Mouse (Mus musculus) cerebellum, adult 11 months (tissue): ENCODE measurements around the gene Itgbl1.
"Not testable (repeated sequence)": the region's sequence is repeated elsewhere in the genome, so short reads cannot be mapped to it uniquely, and the experiment has no call there.

Experiments used
- DNase-seq: peaks from one replicate; pipeline ENCODE4 v3.0.0; 2022

Itgbl1 gene

DNA sequence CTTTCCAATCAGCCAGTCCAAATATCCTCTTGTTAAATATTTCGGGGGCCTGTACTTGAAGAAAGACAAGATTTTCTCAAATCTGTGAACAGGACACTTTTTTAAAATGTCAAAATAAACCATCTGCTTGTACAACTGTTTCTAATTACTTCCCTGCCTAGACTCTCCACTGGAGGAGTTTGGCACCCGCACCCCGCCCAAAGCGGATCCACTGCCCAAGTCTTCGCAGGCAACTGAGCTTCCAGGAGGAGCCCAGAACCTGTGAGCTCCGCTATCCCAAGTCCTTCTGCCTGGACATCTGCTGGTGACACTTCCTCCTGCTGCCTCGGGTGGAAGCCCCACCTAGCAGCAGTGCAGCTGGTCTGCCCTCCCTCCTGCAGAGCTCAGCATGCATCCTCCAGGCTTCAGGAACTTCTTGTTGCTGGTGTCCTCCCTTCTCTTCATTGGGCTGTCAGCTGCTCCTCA lies at the start of gene Itgbl1:
Itgbl1 (plus strand) TSS at position 51 of the 465 bp plus-strand sequence.
- peak; percentile 38 for DNase-seq

DNA sequence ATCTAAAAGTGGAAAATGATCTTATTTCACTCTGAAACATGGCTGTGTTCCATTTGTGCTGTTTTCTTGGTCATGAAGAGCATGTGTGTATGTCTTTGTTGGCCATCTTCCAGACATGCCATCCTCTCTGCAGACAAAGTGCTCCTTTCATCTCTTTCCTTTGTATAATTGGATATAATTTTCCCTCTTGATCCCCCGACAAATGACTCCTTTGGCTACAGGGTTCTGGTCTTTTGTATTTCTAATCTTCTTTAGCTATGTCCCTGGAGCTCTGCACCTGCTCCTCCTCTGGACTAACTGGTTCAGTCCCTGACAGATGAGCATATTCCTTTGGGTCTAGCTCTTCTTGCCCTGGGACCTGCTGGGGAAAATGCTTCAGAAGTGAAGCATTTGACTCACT lies 36.8 kb upstream of the Itgbl1 start:
- no peak for DNase-seq

DNA sequence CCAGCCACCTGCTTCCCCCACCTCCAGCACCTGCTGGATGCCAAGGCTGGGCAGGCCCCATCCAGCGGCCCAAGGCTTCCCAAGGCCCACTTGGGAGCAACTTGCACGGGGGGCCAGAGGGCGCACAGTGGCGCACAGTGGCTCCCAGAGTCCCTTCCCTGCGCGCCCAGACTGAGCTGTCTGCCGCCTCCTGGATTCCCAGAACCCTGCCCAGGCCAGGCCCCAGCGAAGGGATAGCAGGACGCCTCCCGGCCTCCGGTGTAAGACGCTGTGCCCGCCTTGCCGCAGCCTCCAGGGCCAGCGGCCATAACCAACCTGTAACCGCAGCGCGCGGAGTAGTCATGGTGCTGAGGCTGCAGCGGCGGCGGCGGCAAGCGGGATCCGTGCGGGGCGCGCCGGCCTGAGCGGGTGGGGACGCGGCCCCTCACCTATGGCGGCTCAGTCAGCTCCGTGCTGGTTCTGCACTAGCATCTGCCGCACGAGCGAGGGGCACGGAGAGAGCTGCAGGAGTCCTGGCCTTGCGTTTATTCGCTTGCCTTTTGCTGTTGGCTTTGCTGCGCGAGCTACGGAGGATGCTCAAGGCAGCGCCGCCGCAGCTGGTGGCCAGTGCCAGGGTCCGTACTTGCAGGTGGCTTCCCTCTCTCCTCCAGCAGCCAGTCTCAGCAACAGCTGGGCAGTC lies 33.1 kb upstream of the Itgbl1 start, which contains the start of gene Nalcn:
Nalcn (minus strand) TSS at position 644 of the 679 bp plus-strand sequence.
- DNase-seq, result peak; percentile 65

DNA sequence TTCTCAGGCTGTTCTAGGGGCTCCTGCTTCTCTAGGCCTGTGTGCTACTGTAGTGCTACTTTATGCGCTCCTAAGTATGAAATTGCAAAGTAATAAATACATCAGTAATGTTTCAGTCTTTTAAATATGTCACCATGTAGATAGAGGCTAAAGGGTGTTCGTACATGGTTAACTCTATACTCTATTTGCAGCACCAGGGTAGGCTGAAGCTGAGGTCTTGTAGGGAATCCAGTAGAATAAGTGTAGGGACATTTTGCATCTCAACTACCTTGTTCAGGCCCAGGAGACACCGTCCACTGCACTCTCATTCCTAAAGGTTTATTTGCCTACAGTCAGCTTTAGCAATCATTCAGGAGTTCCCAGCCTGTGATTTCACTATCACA lies 32.6 kb upstream of the Itgbl1 start:
- DNase-seq, result no peak

DNA sequence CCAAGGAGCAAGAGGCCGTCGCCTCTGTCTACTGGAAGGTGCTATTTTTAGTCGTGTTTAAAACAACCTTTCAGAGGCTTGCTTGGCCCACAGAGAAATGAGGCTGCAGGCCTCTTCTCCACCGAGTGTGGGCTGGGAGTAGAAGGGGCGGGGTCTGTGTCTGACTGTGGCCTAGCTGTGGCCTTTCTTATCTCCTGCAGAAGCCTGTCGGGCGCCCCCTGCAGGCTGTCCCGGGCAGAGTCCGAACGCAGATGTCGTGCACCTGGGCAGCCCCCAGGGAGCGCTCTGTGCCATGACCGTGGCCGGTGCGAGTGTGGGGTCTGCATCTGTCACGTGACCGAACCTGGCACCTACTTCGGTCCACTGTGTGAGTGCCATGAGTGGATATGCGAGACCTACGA lies 1.3 kb downstream of the Itgbl1 start:
- peak; percentile 32 for DNase-seq

DNA sequence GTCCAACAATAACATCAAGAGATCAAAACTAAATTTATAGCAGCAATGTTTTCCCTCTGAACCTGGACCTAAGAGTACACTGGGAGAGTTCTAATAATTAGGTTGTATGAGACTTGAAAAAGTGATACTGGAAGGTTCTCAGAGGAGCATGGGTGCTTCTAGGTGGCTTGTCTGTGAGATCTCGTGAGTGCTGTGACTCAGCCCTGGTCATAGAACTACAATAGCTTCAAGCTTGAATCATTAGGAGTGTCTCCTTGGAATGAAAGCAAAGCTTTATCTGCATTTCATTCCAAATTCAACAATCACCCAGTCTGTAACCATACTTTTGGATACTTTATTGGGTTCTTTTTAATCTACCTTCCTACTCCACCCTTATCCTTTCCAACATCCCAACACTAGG lies 2.6 kb downstream of the Itgbl1 start:
- no peak for DNase-seq

DNA sequence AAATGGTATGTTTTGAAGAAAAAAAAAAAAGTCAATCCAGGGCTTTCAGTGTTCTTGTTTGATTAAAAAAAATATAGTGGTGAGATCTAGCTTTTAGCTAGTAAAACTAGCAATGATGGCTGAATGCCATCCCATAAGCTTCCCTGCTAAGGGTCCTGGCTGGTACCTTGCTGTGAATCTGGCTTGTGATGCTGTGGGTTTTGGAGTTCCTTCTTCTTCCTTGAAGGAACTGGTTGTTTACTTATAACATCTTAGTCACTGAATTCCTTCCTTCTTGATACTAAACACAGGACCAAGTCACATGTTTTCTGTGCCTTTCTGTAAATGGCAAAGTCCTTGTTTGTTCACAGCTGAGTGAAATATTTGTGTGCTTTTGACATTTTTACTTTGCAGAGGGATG lies 3.4 kb downstream of the Itgbl1 start:
- DNase-seq, result no peak

DNA sequence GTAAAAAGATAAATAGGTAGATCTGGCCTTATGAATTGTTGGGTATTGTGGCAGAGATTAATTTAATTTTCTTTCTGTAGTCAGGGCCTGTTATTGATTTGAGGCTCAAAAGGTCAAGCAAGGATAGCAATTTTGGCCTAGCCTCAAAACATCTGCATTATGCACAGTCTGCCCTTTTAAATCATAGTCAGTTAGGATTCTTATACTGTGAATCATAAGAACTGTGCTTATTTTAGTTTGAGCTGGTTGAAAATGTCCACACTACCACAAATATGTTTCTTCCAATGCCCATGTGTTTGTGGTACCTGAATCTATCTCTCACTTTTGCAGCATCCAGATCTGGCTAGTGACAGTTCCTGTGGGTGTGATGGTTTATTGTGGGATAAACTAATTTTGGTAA lies 4.7 kb downstream of the Itgbl1 start:
- no peak for DNase-seq

DNA sequence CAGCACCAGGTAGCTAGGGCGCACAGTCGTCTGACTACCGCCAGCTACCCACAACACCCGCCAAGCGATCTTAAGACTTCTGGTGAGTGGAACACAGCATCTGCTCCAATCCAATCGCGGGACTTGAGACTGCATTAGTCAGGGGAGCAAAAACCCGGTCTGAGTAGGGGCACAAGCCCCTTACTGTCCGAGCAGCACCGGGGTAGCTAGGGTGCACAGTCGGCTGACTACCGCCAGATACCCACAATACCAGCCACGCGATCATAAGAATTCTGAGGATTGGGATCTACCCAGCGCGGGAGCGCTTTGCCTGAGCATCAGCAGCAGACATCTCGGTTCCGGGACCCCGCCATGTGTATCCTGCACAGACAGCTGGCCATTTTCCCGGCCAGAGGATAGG lies 11.3 kb downstream of the Itgbl1 start:
- not testable (repeated sequence) for DNase-seq

DNA sequence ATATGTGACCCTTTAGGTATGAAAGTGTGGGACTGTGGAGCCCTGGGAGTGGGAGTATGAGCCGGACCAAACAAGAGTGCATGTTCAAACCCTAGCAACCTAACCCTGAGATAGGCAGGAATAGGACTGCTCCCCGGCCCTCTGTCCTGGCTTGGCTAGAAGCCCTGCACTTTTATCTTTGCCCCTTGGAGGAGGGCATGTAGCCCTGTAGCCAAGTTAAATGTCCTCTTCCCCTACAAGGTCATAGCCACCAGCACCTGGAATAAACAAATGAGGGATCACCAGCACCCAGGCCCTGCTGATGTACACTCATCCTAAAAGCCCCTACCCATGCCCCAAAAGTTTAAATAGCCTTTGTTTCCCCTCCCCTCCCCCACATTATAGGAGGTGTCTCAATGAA lies 18.3 kb downstream of the Itgbl1 start:
- no peak for DNase-seq

DNA sequence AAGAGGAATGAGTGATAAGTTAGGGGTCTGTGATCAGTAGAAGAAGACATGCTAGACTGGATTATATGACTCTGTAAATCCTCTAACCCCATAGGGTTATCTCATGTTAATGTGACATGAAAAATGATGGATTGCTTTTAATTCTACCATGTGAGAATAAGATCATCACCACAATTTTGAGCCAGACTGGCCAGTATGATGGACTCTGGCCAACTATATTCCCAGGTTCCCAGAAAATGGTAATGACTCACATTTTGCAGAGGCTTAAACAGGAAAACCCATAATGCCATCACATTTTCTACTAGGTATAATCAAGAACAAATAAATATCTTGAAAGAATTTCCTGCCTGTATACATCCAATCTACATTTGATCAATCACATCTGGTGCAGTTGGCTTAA lies 55.0 kb downstream of the Itgbl1 start:
- DNase-seq, result no peak

DNA sequence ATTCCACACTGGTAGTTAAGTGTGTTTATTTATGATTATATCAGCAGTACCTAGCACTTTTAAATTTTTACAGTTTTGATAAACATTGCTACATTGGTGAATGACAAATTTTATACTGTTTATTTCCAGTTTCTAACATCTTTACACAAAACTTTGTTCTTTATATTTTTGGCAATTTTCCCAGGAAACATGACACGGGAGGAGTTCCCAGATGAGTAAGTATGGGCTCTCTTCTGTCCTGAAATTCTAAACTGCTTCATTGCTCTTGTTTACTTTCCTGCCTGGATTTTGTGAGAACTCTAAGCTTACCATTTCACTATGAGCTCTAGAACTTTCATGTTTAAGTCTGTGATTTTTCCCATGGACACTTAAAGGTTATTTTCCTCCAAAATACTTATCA lies 82.3 kb downstream of the Itgbl1 start:
- no peak for DNase-seq

DNA sequence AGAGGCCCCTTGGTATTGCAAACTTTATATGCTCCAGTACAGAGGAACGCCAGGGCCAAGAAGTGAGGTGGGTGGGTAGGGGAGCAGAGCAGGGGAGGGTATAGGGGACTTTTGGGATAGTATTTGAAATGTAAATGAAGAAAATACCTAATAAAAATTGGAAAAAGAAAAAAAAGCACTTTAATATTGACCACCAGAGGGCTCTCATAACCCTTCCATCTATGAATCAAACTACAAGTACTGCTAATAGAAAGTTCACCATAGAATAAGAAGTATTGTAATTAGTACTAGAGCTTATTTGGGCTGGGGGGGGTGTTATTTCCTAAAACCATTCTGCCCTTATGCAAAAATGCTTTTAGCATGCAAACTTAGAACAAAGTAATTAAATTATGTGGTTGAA lies 91.2 kb downstream of the Itgbl1 start:
- no peak for DNase-seq

DNA sequence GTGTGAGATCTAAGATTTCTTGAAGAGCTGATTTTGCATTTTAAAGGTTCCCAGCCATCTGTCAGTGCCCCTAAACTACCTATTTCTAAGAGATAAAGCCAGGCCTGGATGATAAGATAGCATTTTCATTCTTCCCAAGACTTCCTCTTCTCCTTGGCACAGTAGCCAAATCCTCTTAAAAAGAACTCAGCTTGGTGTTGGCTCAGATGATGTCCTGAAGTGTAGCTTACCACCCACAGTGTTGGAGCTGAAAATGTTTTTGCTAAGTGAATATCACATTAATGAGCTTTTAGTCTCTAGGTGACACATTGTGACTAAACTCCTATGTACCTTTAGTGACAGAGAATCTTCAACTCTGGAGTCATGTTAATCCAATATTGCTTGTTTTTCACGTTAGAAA lies 99.8 kb downstream of the Itgbl1 start:
- DNase-seq, result no peak

DNA sequence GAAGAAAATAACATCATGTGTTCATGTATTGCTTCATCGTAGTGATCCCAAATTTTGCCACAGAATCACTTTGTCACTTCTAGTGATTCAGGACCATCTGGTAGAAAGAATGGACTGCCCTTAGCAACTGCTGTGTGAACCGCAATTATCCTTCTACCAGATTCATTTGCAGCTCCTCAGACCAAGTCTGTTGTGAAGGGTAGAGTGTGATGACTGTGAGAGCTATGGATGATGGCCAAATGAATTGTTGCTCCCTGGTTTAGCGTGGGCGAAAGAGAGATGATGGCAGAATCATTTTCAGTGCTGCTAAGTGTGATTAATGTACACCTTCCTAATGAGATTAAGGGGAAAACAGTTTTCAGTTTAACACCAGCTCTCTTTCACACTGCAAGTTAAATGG lies 100.3 kb downstream of the Itgbl1 start:
- DNase-seq, result peak; percentile 2

DNA sequence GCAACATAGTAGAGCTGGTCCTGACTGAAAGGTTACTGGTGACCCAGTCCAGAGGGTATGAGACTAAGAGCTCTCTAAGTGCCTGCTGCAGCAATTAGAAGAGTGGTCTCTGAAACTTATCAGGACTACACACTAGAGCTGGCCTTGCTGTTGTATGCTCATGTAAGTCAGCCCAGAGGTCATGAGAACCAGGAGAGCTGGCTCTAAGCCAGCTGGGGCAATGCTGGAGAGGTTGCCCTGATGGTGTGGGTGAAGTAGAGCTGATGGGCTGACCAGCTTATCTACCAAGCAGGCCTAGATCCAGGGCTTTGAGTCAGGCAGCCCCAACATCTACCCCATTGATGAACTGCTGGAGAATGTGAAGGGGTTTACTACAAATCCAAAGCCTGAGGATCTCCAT lies 142.0 kb downstream of the Itgbl1 start:
- no peak for DNase-seq

DNA sequence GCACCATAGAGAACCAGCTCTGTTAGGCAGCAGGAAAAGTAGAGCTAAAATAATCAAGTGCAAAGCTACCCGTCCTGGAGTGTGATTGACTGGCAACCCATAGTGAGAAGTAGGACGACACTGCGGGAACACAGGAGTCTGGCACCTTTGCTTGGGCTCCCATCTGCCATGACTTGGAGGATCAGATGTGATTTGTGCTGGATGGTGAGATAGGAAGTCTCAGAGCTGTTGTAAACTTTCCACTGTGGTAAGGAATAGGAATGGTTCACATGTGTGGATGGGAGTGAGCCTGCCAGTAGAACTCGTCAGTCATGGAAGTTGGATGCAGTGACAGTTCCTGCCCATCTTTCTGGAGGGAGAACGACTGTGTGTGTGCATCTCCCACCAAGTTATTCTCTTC lies 177.9 kb downstream of the Itgbl1 start:
- peak; percentile 19 for DNase-seq

DNA sequence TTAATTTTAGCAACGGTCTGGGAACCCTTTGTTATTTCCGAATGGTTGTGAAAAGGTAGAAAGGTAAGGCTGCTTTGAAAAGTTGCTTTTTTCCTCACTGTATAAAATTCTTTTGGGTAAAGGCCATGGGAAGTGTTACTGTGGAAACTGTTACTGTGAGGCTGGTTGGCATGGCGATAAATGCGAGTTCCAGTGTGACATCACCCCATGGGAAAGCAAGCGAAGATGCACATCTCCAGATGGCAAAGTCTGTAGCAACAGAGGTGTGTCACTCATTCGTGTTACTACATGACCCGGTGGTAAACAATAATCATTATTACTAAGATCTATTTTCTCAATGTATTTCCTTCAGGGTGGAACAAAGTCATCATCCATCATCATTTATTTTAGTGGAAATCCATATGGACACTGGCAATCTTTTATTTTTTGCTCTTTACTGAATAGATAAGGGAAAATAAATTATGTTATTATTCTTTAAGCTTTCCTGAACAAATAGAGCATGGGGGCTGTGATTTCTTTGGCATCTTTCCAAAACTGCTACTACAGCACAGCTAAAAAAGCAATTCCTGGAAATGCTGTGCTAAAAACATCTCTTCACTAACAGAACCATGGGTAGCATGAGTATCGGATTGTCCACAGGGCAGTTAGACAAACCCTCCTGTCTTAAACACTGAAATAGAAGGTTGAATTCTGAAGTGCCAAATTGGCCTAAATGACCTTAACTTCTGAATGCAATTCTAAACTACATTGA lies 184.1 kb downstream of the Itgbl1 start:
- DNase-seq, result no peak

DNA sequence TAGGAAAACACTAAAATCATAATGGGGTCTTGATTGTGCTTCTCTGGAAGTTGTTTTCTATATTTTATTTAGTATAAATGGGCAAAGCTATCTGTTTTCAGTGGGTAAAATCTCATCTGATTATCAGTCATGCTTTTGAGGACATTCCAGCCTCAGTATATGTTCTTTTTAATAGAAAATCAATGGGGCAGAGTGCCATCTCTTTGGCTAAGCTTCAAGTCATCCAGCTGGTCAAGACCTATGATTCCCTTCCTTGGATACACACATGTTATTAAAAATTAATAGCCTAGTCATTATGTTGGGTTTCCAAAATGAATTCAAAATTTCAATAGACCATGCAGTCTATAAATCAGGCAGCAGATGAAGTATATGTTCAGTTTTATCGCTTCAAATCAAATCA lies 204.8 kb downstream of the Itgbl1 start:
- DNase-seq, result no peak

DNA sequence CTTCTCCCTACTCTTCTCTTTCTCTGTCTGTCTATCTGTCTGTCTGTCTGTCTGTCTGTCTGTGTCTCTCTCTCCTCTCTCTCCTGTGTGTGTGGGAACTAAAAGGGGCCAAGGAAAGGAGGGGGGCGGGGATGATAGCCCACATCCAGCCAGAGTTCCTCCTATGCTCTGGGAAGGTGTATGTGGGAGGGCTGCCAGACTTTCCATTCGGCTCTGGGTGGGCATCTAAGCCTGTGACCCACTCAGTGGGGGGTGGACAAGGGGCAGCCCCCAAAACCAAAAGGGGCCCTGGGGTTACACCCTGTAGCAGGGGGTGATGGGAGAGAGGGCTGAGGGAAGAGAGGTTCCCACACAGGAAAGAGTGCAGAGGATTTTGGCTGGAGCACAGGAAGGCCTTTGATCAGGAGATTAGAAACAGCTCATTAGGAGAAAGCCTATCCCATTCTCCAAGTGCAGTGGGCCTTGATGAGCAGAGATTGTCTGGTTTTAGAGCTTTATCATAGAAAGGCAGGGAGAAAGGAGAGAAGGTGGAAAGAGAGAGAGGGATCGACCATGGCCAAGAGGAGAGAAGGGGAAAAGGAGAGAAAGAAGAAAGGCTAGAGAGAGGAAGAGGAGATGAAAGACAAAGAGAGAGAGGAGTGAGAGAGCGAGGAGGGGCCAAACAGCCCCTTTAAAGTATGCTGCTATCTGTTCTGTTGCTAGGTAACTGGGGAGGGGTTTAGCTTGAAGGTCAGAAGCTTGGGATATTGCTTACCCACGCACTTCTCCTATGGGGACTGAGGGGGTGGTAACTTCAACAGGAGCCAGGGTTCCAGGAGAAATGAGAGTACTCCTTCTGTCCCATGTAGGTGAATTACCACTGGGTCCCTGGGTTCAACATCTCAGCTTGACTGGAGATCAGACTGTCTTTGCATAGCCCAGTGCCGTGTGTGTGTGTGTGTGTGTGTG lies 206.3 kb downstream of the Itgbl1 start:
- no peak for DNase-seq

DNA sequence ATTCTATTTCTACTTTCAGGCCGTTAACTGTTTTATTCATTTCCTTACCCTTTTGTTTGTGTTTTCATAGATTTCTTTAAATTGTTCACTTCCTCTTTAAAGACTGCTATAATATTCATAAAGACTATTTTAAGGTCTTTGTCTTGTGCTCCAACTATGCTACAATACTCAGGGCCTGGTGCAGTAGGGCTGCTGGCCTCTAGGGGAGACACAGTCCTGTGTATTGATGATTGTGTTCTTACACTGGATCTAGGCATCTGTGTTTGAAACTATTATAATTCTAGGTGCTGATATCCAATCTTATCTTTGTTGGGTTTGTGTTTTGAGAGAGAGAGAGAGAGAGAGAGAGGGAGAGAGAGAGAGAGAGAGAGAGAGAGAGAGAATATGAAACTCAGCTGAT lies 268.1 kb downstream of the Itgbl1 start:
- DNase-seq, result no peak

DNA sequence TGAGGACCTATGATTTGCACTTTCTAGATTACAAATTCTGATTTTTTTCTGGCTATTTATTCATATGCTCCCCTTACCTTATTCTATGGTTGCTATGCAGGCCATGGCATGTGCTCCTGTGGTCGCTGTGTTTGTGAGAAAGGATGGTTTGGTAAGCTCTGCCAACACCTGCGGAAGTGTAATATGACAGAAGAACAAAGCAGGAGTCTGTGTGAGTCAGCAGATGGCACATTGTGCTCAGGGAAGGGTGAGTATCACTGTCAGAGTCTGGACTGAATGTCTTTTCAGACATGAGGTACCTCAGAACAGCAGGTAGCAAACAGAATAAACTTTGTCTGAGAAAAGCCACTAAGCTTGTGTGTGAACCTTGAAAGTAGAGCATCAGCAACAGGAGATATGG lies 306.8 kb downstream of the Itgbl1 start:
- peak; percentile 33 for DNase-seq

DNA sequence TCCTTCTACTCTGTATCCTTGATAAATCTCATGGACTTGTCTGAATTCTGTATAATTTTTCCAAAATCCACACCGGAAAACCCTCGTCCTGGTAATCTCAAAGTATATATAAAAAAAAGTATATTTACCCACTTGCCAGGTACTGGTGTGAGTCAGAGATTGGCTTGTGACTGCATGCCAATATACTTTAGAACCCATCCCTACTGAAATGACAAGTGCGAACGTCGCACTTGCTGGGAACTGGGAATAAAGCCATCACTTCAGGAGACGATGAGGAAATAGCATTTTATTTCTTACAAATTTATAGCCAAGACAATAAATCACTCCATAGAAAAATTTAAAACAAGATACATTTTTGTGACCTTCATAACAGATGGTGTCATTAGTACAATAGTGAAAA lies 308.2 kb downstream of the Itgbl1 start:
- DNase-seq, result no peak
